ENCODE assay signal across 10 mouse cellular contexts in genomic region chr11:68145586-68146455, GRCm38 (mm10).
DNase-seq lines count a peak whose midpoint lies in the region; ATAC-seq lines count a peak whose summit lies in the region.
"Had no signal": no experiment of that assay in that cellular context is flagged by ENCODE, and none has a peak within 500 bp of the region (broad histone marks: within the 10 kb centered on the region; RNA-seq: fewer than 3 reads in every experiment).

No protein-coding gene starts in this region.

- peak overlapping the region; percentile 53 for H3K9ac ChIP-seq in hindbrain, embryonic 13.5 days
- peak overlapping the region; percentile 28 for H3K9ac ChIP-seq in midbrain, embryonic 13.5 days (replicated peaks)
- no peak overlapping the region for H3K9ac ChIP-seq in kidney, embryonic 16.5 days (replicated peaks; ENCODE audit: low read length)
- H3K9ac ChIP-seq: liver, embryonic 15.5 days had no signal

- H3K27ac ChIP-seq in hindbrain, embryonic 13.5 days = peak overlapping the region; percentile 90
- H3K27ac ChIP-seq in midbrain, embryonic 13.5 days = peak overlapping the region; percentile 85
- no peak overlapping the region for H3K27ac ChIP-seq in kidney, embryonic 16.5 days (ENCODE audit: low read length)
- H3K27ac ChIP-seq: liver, embryonic 15.5 days had no signal

- peak; percentile 7 for DNase-seq in Muller cell, postnatal 12 days (ENCODE audit: inconsistent ontology term)
- DNase-seq in embryo, embryonic 9.5 days (ENCODE audit: extremely low spot score) = peak; percentile 60
- no peak for DNase-seq in cerebellum, postnatal 36 days
- no peak for DNase-seq in adrenal gland, adult (ENCODE audit: inconsistent age in 2 of 2, low spot score in 1 of 2)
- no peak for DNase-seq in c-Kit-positive CD71-positive TER-119-positive erythroid progenitor cells, embryonic 14.5 days (ENCODE audit: low spot score)
- DNase-seq: kidney, postnatal 25 days had no signal

- no peak overlapping the region for H3K4me3 ChIP-seq in hindbrain, embryonic 13.5 days
- no peak overlapping the region for H3K4me3 ChIP-seq in midbrain, embryonic 13.5 days (replicated peaks)
- H3K4me3 ChIP-seq in kidney, embryonic 16.5 days (ENCODE audit: low read length) = no peak overlapping the region
- H3K4me3 ChIP-seq: liver, embryonic 15.5 days had no signal

- peak; percentile 59 for ATAC-seq in hindbrain, embryonic 13.5 days (ENCODE audit: low FRiP score)
- peak; percentile 71 for ATAC-seq in midbrain, embryonic 13.5 days
- no peak for ATAC-seq in kidney, embryonic 16.5 days (ENCODE audit: low FRiP score, low TSS enrichment)

- H3K27me3 ChIP-seq in hindbrain, embryonic 13.5 days = peaks cover 8% of the 10 kb centered on the region; the same call in 1 of the 2 replicates
- H3K27me3 ChIP-seq in midbrain, embryonic 13.5 days = peaks cover 29% of the 10 kb centered on the region
- H3K27me3 ChIP-seq in kidney, embryonic 16.5 days (ENCODE audit: insufficient read depth, low read length) = no peaks in the 10 kb centered on the region
- H3K27me3 ChIP-seq: liver, embryonic 15.5 days had no signal

- no peaks in the 10 kb centered on the region for H3K36me3 ChIP-seq in hindbrain, embryonic 13.5 days
- H3K36me3 ChIP-seq in midbrain, embryonic 13.5 days = no peaks in the 10 kb centered on the region
- no peaks in the 10 kb centered on the region for H3K36me3 ChIP-seq in kidney, embryonic 16.5 days (ENCODE audit: insufficient read depth, low read length)
- H3K36me3 ChIP-seq: liver, embryonic 15.5 days had no signal

- WGBS in hindbrain, embryonic 13.5 days = 9% methylated on average over 17 of the region's 17 CpGs
- 4% methylated on average over 17 of the region's 17 CpGs for WGBS in midbrain, embryonic 13.5 days
- 43% methylated on average over 17 of the region's 17 CpGs for WGBS in kidney, embryonic 16.5 days

- H3K4me1 ChIP-seq in hindbrain, embryonic 13.5 days (replicated peaks) = peaks cover 60% of the 10 kb centered on the region
- H3K4me1 ChIP-seq in midbrain, embryonic 13.5 days (replicated peaks) = peaks cover 66% of the 10 kb centered on the region
- peaks cover 29% of the 10 kb centered on the region for H3K4me1 ChIP-seq in kidney, embryonic 16.5 days (ENCODE audit: insufficient read depth, low read length)
- H3K4me1 ChIP-seq: liver, embryonic 15.5 days had no signal

- H3K4me2 ChIP-seq in hindbrain, embryonic 13.5 days = peak overlapping the region; percentile 35
- H3K4me2 ChIP-seq in midbrain, embryonic 13.5 days (replicated peaks) = peak overlapping the region; percentile 28
- no peak overlapping the region for H3K4me2 ChIP-seq in kidney, embryonic 16.5 days (replicated peaks; ENCODE audit: low read depth, low read length)
- H3K4me2 ChIP-seq: liver, embryonic 15.5 days had no signal

- no peaks in the 10 kb centered on the region for H3K9me3 ChIP-seq in hindbrain, embryonic 13.5 days
- H3K9me3 ChIP-seq in midbrain, embryonic 13.5 days = no peaks in the 10 kb centered on the region
- H3K9me3 ChIP-seq in kidney, embryonic 16.5 days (ENCODE audit: low read length) = no peaks in the 10 kb centered on the region
- H3K9me3 ChIP-seq: liver, embryonic 15.5 days had no signal

Comparison
In these comparisons a context has a peak if more than half of its experiments do, and no peak if none do; other contexts are left out.
1. DNase-seq: peak in Muller cell, postnatal 12 days (single experiment) and embryo, embryonic 9.5 days (single experiment); none in cerebellum, postnatal 36 days (0 of 2), adrenal gland, adult (0 of 2) and c-Kit-positive CD71-positive TER-119-positive erythroid progenitor cells, embryonic 14.5 days (single experiment).